Mouse (Mus musculus) thymus, adult 18-20 months (tissue): ENCODE data around the gene Spata21.
A peak's percentile ranks its signal among the peaks of the same experiment; 100 is the strongest.

Source experiments
- DNase-seq, 2 experiments: peaks; one replicate each; pipeline ENCODE4 v3.0.0; 2022; ENCODE audit warnings: mixed read lengths in 2 of 2

The Spata21 gene

DNA sequence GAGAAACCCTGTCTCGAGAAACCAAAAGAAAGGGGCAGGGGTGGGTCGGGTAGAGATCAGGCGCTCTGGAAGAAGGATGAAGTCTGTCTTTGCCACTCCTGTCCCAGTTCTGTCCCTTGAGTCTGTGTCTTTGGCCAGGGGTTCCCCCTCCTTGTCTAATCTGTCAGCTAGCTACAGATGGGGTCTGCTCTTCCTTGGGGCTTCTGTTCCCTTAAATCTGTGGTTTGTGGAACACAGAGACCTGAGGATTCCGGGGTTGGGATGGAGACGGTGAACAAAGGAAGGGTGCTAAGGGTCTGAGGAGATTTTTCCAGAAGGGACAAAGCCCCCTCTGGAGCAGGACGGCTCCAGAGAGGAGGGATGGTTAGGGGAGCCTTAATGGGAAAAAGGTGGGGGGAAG is at the start of gene Spata21:
Spata21 (plus strand) TSS at position 301 of the 400 bp plus-strand sequence.
- DNase-seq, result no peak

DNA sequence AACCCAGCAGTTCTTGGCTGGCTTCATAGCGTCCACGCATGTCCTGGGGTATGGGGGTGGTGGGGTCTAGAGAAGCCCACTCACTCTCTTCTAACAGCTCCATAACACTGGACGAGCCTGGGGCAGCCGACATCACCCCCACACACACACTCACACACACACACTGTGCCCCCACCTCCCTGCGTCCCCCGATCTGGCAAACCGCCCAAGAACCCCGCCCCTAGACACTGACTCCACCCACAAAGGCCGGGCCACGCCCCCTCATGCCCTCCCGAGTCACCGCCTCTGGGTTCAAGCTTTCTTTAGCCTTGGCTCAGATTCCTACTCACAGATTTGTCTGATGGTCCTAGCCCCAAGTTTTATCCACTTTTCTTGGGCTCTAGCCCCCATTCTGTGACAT is 47.0 kb upstream of the Spata21 start:
- DNase-seq, result no peak

DNA sequence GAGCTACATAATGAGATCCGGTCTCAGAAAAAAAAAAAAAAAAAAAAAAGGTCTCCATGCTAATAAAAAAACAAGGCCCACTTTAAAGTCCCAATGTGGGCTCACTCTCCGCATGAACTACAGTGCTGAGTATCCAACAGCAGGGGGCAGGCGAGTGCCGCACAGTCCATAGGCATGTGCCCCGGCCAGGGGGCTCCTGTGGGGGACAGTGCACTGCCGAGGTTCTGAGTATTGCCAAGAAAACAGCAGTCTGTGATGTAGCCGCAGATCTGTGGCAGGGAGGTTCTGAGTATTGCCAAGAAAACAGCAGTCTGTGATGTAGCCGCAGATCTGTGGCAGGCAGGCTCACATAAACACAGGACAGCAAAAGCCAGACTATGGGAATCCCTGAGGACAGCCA is 43.3 kb upstream of the Spata21 start:
- DNase-seq, result peak in 1 of 2 experiments; percentile 41

DNA sequence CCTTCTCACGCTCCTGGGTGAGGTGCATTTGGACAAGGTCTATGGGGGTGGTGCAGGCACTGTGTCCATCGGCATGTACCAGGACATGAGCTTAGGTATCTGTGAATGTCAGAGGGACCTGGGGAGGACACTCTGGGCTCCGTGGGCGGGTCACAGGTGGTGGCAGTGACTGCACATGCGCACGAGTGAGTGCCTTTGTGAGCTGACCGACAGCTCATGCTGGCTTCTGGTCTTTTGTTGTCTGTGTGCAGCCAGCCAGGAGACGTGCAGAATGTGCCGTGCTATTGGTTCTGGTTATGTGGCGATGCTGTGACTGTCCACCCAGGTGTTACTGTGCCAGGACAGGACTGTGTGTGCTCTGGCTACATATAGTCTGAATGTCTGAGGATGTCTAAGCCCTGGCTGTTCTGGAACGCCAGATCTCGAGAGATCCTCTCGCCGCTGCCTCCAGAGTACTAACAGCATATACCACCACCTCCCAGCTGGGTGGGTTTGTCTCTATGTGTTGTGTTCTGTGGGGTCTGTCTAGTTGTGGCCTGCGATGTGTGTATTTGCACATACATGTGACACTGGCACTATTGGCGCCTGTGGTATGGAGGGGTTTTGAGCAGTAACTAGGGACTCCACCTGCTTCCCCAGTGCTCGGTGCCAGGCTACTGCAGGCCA is 39.2 kb upstream of the Spata21 start:
- DNase-seq, result no peak

DNA sequence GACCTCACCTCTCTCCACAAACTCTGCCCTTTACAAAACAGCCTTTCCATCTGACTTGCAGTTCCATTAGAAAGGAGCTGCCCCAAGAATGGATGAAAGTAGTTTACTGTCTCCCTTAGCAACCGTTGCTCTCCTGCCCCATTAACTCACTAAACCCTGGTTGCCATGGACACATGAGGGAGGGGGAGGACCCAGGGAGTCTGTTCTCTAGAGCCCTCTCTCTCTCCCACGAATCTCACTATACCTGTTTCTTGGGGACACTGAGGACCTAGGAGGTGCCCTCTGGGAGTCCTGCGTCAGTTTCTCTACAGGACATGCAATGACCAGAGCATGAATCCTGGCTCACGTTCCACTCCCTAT is 38.7 kb upstream of the Spata21 start:
- no peak for DNase-seq

DNA sequence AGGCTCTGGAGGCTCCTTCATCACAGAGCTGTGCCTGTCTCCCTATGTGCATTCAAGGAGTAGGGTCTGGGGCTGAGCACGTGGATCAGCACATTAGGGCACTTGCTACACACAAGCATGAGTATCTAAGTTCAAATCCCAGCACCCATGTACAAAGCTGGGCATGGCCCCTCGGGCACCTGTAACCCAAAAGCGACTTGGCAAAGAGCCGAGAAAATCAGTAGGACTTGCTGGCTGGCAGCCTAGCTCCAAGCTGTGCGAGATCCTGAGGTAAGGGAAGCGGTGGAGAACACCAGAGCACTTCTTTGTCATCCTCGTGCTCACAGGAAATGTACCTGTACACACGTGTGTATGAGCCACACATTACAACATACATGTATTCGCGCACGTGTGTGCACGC is 35.7 kb upstream of the Spata21 start:
- DNase-seq, result no peak

DNA sequence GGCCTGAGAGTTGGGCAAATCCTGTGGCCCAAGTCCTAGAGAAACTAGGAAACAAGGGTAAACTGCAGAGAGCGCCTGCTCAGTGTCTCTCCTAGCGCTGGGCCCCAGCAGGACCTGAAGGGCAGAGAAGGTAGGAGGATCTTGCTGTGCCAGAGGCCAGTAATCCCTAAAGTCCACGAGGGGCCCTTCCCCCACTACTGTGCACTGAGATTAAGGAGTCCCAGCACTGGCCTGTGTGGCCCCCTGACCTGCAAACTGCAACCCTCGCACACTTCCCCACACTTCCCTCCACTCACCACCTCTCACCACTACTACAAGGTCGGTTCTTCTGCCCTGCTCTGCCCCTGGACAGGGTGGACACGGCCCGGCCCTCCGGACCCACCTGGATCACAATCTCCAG is 35.0 kb upstream of the Spata21 start:
- no peak for DNase-seq

DNA sequence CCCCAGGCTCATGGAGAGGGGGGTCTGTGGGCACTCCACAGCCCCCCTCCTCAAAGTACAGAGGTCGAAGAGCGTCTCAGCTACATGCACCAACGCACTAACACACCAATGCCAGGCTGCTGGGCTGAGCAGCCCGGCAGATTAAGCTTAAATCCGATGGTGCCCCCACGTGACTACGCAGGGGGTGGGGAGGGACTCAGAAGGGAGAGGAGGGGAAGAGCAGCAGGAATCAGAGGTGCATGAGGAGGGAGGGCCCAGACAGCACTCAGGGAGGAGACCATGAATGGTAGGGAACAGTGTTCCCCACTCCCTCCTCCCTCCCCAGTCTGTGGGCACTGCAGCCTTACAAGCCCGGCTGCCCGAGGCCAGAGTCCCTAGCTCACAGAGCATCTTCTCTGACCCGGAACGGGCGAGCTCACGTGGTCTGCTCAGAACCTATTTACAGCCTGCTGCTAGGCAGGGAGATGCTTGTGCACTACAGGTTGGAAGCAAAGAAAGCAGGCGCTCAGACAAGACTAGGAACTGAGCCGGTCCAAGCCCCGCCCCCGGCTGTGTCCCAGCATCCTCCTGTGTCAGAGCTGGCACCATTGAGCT is 34.5 kb upstream of the Spata21 start:
- no peak for DNase-seq

DNA sequence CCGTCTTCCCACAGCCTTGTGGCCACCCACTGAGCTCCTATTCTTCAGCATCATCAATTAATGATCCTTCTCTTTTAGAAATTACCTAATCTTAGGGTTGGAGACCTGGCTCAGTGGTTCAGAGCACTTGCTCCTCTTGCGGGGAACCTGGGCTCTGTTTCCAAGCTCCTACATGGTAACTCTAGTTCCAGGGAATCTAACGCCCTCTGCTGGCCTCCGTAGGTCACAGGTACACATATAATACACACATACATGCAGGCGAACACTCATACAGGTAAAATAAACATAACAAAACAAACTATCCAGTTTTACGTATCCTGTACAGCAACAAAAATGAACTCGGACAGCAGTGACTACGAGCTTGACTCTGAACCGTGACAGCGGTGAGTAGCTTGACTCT is 31.2 kb upstream of the Spata21 start:
- DNase-seq, result no peak

DNA sequence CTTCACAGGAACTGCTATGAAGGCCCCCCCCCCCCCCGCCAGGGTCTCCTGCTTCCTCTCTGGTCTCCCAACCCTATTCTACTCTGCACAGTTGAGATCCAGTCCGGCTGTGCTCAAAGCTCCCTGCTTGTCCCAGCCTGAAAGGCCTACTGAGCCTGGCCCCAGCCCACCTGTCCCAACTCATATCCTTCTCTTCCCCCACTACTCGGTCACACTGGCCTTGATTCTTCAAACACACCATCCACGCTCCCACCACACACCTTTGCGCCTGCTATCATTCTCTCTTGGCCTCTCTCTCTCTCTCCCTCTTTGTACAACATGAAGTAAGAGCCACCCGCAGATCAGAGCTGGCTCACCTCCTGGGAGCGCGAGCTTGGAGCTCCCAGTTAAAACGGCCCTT is 29.3 kb upstream of the Spata21 start:
- DNase-seq, result no peak

DNA sequence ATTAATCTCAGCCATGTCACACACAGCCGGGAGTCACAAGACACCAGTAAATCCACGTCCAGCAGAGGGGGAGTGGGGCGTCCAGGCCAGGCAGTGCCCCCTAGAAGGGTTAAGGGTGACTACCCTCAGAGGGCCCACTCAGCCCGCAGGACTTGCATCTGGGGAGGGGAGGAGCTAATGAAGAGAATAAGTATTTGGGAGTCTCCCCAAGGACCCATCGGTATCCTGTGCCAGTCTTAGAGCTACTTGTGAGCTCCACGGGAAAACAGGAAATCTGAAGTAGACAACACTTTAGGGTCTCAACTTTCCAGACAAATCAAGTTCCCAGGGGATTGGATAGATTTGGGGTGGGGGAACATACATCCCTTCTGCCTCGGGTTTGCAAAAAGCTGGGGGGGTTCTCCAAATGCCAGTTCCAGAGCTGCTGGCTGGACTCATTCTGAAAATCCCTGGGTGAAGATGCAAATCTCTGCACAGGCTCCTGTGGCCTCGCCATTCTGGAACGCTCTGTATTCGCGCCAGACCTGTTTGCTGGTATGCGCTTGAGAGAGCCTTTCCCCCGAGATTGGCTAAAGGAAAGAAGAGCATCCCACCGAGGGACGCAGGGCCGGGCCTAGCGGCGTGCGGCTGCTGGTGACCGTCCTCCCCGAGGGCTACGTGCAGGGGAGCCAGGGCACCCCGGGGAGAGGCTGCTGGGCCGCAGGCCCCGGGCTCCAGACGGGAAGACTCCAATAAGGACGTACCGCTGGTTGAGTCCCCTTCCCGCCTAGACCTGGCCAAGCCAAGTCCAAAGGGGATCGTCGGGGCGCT is 28.3 kb upstream of the Spata21 start:
- DNase-seq, result no peak

DNA sequence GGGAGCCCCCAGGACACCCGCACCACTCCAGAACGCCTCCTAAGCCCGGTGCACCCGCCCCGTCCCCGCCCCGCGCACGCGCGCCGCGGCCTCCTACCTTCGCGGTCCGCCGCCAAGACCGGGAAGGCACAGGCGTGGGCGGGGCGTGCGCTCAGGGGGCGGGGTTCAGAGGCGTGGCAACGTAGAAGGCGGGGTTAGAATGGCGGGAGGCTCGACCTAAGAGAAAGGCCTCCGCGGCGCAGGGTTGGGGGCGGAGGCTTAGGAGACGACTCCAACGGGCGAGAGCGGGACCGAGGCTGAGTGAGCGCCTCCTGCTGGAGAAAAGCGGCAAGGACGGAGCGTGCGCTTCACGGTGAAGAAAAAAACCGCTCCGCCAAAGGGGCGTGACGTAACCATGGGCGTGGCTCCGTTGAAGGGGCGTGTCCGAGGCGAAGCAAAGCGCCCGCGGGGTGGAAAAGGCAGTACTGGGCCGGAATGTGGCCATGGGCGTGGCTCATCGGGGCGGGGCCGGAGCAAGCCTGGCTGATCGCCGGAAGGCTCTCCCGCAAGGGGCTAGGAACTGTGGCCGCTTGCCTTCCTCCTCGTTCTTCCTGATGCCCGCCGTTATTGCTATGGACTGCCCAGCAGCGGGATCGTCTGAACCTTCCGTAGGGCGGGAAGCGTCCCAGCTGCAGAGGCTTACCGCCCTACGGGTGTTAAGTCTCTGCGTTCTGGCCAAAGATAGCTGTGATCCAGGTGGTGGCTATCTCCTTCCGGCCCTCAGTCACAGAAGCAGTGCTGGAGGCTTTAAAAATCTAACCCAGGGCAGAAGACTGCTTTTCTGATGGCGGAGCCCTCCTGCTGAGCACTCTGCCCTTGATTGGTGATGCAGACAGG is 27.5 kb upstream of the Spata21 start, which contains the start of gene Crocc:
Crocc (minus strand) TSS at position 125 of the 876 bp plus-strand sequence.
- DNase-seq, result peak; percentile 98

DNA sequence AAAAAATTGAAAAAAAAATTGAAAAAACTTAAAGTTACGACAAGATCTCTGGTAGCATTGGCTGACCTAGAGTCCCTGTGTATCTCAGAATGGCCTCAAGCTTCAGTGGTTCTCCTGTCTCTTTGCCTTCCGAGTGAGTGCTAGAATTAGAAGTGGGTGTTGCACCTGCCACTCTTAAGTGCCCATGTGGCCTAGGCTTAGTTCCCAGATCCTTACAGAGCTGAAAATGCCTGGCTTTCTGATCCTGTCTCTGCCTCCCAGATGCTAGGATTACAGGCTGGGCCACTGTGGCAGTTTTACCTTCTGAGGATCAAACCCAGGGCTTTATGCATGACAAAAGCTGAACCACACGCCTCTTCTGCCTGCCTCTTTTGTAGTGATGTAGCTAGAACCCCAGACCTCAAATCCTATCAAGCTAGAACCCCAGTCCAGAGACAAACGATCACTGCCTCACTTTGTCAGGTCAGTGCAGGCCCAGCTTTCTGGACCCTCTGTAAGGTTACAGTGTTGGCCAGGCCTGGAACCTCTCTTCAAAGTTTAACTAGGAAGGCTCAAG is 24.0 kb upstream of the Spata21 start:
- no peak for DNase-seq

DNA sequence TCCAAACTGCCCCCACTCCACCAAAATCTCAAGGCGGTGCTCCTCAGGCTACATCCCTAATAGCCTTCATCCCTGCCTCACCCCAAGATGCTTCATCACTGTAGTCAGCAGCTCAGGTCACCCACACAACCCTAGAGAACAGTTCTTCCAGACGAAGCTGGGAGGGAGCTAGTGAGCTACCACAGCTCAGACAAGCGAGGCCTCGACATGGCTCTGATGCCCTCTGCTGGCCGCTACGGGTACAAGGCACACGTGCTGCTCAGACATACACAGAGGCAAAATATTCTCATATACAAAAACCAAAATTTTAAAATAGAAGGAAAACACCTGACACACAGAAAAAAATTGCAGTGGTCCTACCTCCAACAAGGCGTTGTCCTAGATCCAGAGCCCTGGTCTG is 23.0 kb upstream of the Spata21 start:
- DNase-seq, result peak; percentile 63 to 69

DNA sequence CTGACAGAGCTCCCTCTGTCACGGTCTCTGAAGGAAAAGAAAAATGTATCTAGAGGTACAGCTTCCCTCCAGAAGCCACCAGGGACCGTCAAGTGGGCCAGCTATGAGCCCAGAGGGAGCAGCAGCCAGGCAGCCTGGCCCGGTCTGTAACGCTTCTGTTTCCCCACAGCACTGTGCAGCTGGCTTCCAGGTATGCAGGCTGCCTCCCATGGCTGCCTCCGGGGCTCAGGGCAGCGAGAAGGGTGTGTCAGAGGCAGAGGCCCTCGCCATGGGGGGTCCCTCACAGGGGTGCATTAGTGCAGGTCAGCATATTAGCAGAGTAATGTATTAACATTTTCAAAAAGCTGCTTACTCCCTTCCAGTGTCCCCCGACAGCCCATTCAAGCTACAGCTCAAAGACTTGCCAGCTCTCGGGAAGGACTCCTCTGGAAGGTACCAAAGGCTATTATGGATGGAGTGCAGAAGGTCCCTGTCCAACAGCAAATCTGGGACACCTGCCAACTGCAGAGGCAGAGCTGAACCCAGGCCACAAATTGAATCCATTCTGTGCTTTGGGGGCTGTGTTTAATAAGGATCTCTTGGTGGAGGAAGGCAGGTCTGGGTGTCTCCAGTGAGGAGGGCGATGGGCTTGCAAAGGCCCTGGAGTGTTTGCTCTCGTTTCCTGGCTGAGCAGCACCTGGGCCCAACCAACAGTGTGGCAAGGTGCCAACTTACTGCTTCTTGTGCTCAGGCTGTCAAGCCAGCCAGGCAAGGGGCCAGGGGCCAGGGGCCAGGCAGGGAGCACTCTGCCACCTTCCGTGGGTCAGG is 21.2 kb upstream of the Spata21 start:
- no peak for DNase-seq

DNA sequence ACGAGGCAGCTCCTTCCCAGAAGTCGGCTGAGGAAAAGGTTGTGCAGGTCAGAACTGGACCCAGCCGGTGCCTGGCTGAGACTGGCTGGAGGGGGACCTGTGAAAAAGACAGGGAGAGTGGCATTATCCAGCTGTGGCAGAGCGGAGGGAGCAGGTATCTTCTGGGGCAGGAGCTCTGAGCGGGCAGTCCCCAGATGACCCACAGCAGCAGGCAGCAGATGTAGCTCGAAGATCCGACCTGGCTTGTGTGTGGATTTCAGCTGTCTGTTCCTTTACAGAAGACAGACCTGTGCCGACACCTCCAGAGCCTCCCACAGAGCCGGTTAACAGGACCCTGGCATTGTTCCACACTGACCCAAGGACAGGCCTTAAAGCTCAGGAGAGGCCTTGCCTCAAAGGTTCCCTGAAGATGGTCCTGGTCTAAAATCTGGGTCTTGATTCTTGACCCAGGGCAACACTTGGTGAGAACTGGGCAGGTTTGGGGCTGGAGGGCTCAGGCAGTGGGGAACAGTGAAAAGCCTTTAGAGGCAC is 20.6 kb upstream of the Spata21 start:
- DNase-seq, result no peak

DNA sequence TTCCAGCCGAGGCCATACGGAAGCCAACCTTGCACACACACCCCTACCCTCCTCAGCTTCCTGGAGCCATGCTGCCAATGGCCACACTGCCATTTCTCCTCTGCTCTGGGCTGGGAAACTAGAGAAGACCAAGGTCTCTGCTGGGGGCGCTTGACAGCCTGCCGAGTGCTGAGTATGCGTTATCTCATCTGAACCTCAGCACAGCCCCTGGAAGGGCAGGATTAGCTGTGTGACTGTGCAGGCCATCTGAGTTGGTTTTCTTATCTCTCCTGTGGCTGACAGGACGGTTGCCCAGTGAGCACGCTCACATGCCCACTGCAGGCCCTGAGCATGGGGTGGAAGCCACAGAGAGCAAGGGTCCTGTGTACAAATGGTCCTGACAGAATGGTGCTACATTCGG is 19.5 kb upstream of the Spata21 start:
- no peak for DNase-seq

DNA sequence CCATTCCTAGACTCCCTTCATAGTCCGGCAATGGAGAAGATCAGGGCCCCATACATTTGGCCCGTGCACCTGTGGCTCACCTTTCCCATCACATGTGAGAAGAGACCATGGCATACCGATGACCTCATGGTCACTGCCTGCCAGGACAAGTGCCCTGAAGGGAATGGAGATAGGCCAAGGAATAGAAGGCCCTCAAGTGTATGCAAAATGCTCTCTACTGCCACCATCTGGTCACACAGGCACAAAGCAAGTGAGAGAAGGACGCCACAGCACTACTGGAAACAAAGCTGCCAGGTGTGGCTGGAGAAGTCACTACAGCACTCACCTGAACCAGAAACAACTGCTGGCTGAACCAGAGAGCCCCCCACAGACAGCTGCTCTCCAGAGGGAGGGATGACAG is 18.4 kb upstream of the Spata21 start:
- no peak for DNase-seq

DNA sequence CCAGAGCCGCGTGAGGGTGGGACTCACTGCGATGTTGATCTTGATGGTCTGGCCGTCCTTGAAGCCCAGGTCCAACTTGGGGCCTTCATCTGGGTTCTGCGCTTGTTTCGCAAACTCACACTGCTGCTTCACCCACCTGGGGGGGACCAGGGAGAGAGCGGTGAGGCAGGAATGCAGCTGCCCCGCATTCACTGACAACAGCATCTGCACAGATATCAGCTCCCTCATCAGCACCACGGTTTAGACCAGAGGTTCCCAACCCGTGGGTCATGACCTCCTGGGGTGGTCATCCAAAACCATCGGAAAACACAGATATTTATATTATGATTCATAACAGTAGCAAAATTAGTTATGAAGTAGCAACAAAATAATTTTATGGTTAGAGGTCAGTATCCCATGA is 15.6 kb upstream of the Spata21 start:
- DNase-seq, result no peak

DNA sequence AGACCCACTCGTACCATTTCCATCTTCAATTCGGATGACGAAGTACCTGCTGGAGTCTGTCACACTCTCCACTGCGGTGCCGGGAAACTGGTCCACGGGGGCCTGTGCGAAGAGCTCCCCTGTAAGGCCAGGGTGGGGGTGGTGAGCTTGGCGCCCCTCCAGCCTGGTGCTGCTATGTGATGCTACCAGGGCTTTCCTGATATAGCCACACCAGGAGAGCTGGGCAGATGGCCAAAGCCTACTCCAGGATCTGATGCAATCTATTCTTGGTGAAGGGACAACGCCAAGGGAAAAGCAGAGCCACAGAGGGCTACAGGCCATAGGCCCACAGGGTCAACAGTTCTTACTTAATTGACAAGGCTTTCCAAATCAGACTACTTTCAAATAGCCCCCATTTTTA is 14.5 kb upstream of the Spata21 start:
- DNase-seq, result no peak

DNA sequence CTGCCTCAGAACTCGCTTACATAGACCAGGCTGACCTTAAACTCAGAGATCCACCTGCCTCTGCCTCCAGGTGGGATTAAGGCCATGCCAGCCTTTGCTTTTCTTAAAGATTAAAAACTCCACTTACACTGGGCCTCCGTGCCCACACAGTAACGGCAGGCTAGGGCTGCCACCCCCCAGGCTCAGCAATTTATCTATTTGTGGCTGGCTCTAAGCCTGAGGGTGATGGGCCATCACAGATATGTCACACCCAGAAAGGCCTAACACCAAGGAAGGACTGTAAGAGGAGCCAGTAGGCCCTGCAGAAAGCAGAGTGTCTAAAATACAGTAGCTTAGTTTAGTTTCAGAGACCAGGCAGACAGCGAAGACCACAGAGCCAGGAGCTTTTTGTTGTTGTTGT is 14.0 kb upstream of the Spata21 start:
- no peak for DNase-seq
